ENCODE assay signal across 11 mouse cellular contexts in genomic region chr3:26151351-26152020, GRCm38 (mm10).
DNase-seq lines count a peak whose midpoint lies in the region; ATAC-seq and TF ChIP-seq lines count a peak whose summit lies in the region.
"Had no signal": no experiment of that assay in that cellular context is flagged by ENCODE, and none has a peak within 500 bp of the region (broad histone marks: within the 10 kb centered on the region; RNA-seq: fewer than 3 reads in every experiment).

No protein-coding gene starts in this region.

- peak; percentile 25 for DNase-seq in lung, embryonic 14.5 days
- DNase-seq in lung, postnatal 14 days: no peak
- peak; percentile 44 for DNase-seq in hindbrain, postnatal 0 days (ENCODE audit: low spot score)
- DNase-seq in MN1 (ENCODE audit: low spot score): no peak
- DNase-seq in thymus, postnatal 36 days: no peak
- DNase-seq: adrenal gland, adult 8-10 months; liver had no signal

- H3K9me3 ChIP-seq in lung, embryonic 14.5 days (ENCODE audit: low read depth, low read length): no peaks in the 10 kb centered on the region
- H3K9me3 ChIP-seq in embryonic facial prominence, embryonic 15.5 days (replicated peaks): no peaks in the 10 kb centered on the region
- no peaks in the 10 kb centered on the region for H3K9me3 ChIP-seq in hindbrain, postnatal 0 days (ENCODE audit: low read length)
- no peaks in the 10 kb centered on the region for H3K9me3 ChIP-seq in neural tube, embryonic 15.5 days (replicated peaks)
- H3K9me3 ChIP-seq in intestine, embryonic 16.5 days (ENCODE audit: control insufficient read depth, low read length): no peaks in the 10 kb centered on the region

- 12% methylated on average over 6 of the region's 6 CpGs for WGBS in lung, embryonic 14.5 days
- WGBS in embryonic facial prominence, embryonic 15.5 days: 35% methylated on average over 6 of the region's 6 CpGs
- 22% methylated on average over 6 of the region's 6 CpGs for WGBS in hindbrain, postnatal 0 days
- WGBS in neural tube, embryonic 15.5 days: 25% methylated on average over 6 of the region's 6 CpGs
- WGBS in intestine, embryonic 16.5 days: 39% methylated on average over 6 of the region's 6 CpGs

- H3K4me3 ChIP-seq in lung, embryonic 14.5 days (ENCODE audit: low read depth, low read length): no peak overlapping the region
- H3K4me3 ChIP-seq in embryonic facial prominence, embryonic 15.5 days (replicated peaks): no peak overlapping the region; the same call in 1 of the 2 replicates
- peak overlapping the region; percentile 73 for H3K4me3 ChIP-seq in hindbrain, postnatal 0 days (ENCODE audit: low read length)
- H3K4me3 ChIP-seq in neural tube, embryonic 15.5 days (replicated peaks): peak overlapping the region; percentile 68
- H3K4me3 ChIP-seq in intestine, embryonic 16.5 days (ENCODE audit: low read length): no peak overlapping the region

- ATAC-seq in lung, embryonic 14.5 days (ENCODE audit: insufficient read depth): peak; percentile 39; the same call in 1 of the 2 replicates
- ATAC-seq in embryonic facial prominence, embryonic 15.5 days (ENCODE audit: insufficient number of reproducible peaks, low FRiP score, low TSS enrichment, low read depth): no peak
- ATAC-seq in hindbrain, postnatal 0 days: no peak
- no peak for ATAC-seq in neural tube, embryonic 15.5 days (ENCODE audit: low FRiP score)
- ATAC-seq in intestine, embryonic 16.5 days: no peak

- no peaks in the 10 kb centered on the region for H3K36me3 ChIP-seq in lung, embryonic 14.5 days (ENCODE audit: insufficient read depth)
- H3K36me3 ChIP-seq in embryonic facial prominence, embryonic 15.5 days: no peaks in the 10 kb centered on the region
- no peaks in the 10 kb centered on the region for H3K36me3 ChIP-seq in hindbrain, postnatal 0 days (ENCODE audit: insufficient read depth, low read length)
- H3K36me3 ChIP-seq in neural tube, embryonic 15.5 days: no peaks in the 10 kb centered on the region
- no peaks in the 10 kb centered on the region for H3K36me3 ChIP-seq in intestine, embryonic 16.5 days (ENCODE audit: control insufficient read depth, insufficient read depth, low read length)

- no peak overlapping the region for H3K9ac ChIP-seq in lung, embryonic 14.5 days
- H3K9ac ChIP-seq in embryonic facial prominence, embryonic 15.5 days: no peak overlapping the region
- peak overlapping the region; percentile 69 for H3K9ac ChIP-seq in hindbrain, postnatal 0 days (replicated peaks; ENCODE audit: low read length)
- peak overlapping the region; percentile 26; the same call in 1 of the 2 replicates for H3K9ac ChIP-seq in neural tube, embryonic 15.5 days (replicated peaks)
- H3K9ac ChIP-seq in intestine, embryonic 16.5 days (ENCODE audit: low read depth, low read length): no peak overlapping the region

- H3K27me3 ChIP-seq in lung, embryonic 14.5 days (ENCODE audit: insufficient read depth, low read length): no peaks in the 10 kb centered on the region
- no peaks in the 10 kb centered on the region for H3K27me3 ChIP-seq in embryonic facial prominence, embryonic 15.5 days
- no peaks in the 10 kb centered on the region for H3K27me3 ChIP-seq in hindbrain, postnatal 0 days (ENCODE audit: insufficient read depth, low read length)
- no peaks in the 10 kb centered on the region for H3K27me3 ChIP-seq in neural tube, embryonic 15.5 days (replicated peaks)
- H3K27me3 ChIP-seq in intestine, embryonic 16.5 days (replicated peaks; ENCODE audit: control insufficient read depth, insufficient read depth, low read length): no peaks in the 10 kb centered on the region; the same call in 1 of the 2 replicates

- H3K4me2 ChIP-seq in lung, embryonic 14.5 days: peak overlapping the region; percentile 85; the same call in 1 of the 2 replicates
- H3K4me2 ChIP-seq in embryonic facial prominence, embryonic 15.5 days (replicated peaks): 0 out of 2 replicates have a peak overlapping the region, but pooled peaks have one; percentile 1
- peak overlapping the region; percentile 71 for H3K4me2 ChIP-seq in hindbrain, postnatal 0 days (ENCODE audit: low read depth, low read length)
- H3K4me2 ChIP-seq in neural tube, embryonic 15.5 days: peak overlapping the region; percentile 65
- no peak overlapping the region for H3K4me2 ChIP-seq in intestine, embryonic 16.5 days (ENCODE audit: low read depth, low read length)

- no peaks in the 10 kb centered on the region for H3K4me1 ChIP-seq in lung, embryonic 14.5 days (ENCODE audit: insufficient read depth)
- H3K4me1 ChIP-seq in embryonic facial prominence, embryonic 15.5 days: 0 out of 2 replicates have a peak, but pooled peaks cover 4% of the 10 kb centered on the region
- no peaks in the 10 kb centered on the region for H3K4me1 ChIP-seq in hindbrain, postnatal 0 days (ENCODE audit: insufficient read depth, low read length)
- H3K4me1 ChIP-seq in neural tube, embryonic 15.5 days: peaks cover 16% of the 10 kb centered on the region
- peaks cover 7% of the 10 kb centered on the region; the same call in 1 of the 2 replicates for H3K4me1 ChIP-seq in intestine, embryonic 16.5 days (ENCODE audit: control insufficient read depth, insufficient read depth, low read length)

- H3K27ac ChIP-seq in lung, embryonic 14.5 days (ENCODE audit: low read depth): no peak overlapping the region
- H3K27ac ChIP-seq in embryonic facial prominence, embryonic 15.5 days (replicated peaks): no peak overlapping the region
- no peak overlapping the region for H3K27ac ChIP-seq in hindbrain, postnatal 0 days
- peak overlapping the region; percentile 28; the same call in 1 of the 2 replicates for H3K27ac ChIP-seq in neural tube, embryonic 15.5 days (replicated peaks)
- H3K27ac ChIP-seq in intestine, embryonic 16.5 days (ENCODE audit: low read length): no peak overlapping the region
- H3K27ac ChIP-seq: macrophage had no signal

- no peak for TF ChIP-seq CTCF in lung, embryonic 14.5 days (IDR thresholded peaks at IDR 0.05; ENCODE audit: low read depth)
- no peak for TF ChIP-seq CTCF in hindbrain, postnatal 0 days (IDR thresholded peaks at IDR 0.05; ENCODE audit: low read depth)

Comparison
In these comparisons a context has a peak if more than half of its experiments do, and no peak if none do; other contexts are left out.
1. DNase-seq: peak in lung, embryonic 14.5 days (single experiment) and hindbrain, postnatal 0 days (single experiment); none in lung, postnatal 14 days (single experiment), MN1 (single experiment) and thymus, postnatal 36 days (0 of 2).
2. H3K4me3 ChIP-seq: peak in hindbrain, postnatal 0 days (single experiment) and neural tube, embryonic 15.5 days (single experiment); none in lung, embryonic 14.5 days (single experiment), embryonic facial prominence, embryonic 15.5 days (single experiment) and intestine, embryonic 16.5 days (single experiment).
3. H3K9ac ChIP-seq: peak in hindbrain, postnatal 0 days (single experiment) and neural tube, embryonic 15.5 days (single experiment); none in lung, embryonic 14.5 days (single experiment), embryonic facial prominence, embryonic 15.5 days (single experiment) and intestine, embryonic 16.5 days (single experiment).